Mouse (Mus musculus) heart, adult 2 months (tissue): ENCODE data around the gene Abcf2. TPM values are rescaled to one million over a fixed set of nuclear protein-coding genes. Genes with fewer than 3 reads are reported as not detected.
A peak's percentile ranks its signal among the peaks of the same experiment; 100 is the strongest.

Source experiments
- DNase-seq, 2 experiments: peaks; one replicate each; pipeline ENCODE4 v3.0.0; 2021
- H3K27ac ChIP-seq: fragments of 200-600 bp; 2 replicates; pipeline ENCODE4 v1.8.1; 2022
- H3K27me3 ChIP-seq: fragments of 200-500 bp; 2 replicates; pipeline ENCODE4 v1.6.1; 2012; ENCODE audit warnings: mild to moderate bottlenecking, low read length, inconsistent platforms, mixed read lengths; ENCODE audit not compliant: control insufficient read depth, insufficient read depth
- H3K36me3 ChIP-seq: fragments of 200-500 bp; 2 replicates; pipeline ENCODE4 v1.6.1; 2012; ENCODE audit warnings: low read length, inconsistent platforms; ENCODE audit not compliant: control insufficient read depth, insufficient read depth
- H3K4me1 ChIP-seq: fragments of 200-500 bp; 2 replicates; pipeline ENCODE4 v1.6.1; 2011; ENCODE audit warnings: low read length; ENCODE audit not compliant: control insufficient read depth, insufficient read depth
- H3K4me3 ChIP-seq: fragments of 200-600 bp; 2 replicates; pipeline ENCODE4 v1.8.1; 2022
- H3K79me2 ChIP-seq: fragments of 200-500 bp; replicated peaks from 2 replicates; pipeline ENCODE4 v1.6.1; 2012; ENCODE audit warnings: mild to moderate bottlenecking, inconsistent platforms, low read length, moderate library complexity, mixed read lengths; ENCODE audit not compliant: control insufficient read depth, insufficient read depth
- H3K9ac ChIP-seq: fragments of 200-500 bp; 2 replicates; pipeline ENCODE4 v1.6.1; 2012; ENCODE audit warnings: low read depth, mild to moderate bottlenecking, control low read depth, inconsistent platforms, low read length, mixed read lengths
- CTCF ChIP-seq: fragments of 200-600 bp; IDR thresholded peaks from 2 replicates; pipeline ENCODE4 v1.8.1; 2022; ENCODE audit warnings: antibody characterized with exemption, mild to moderate bottlenecking, moderate library complexity
- EP300 ChIP-seq: fragments of 200-500 bp; IDR thresholded peaks from 2 replicates; pipeline ENCODE4 v1.6.1; 2011; ENCODE audit warnings: low read depth, low read length, control low read depth; ENCODE audit not compliant: insufficient read depth
- POLR2A ChIP-seq: fragments of 200-500 bp; IDR thresholded peaks from 2 replicates; pipeline ENCODE4 v1.6.1; 2011; ENCODE audit warnings: mild to moderate bottlenecking, low read depth, low read length, control low read depth; ENCODE audit not compliant: insufficient read depth
- WGBS: fragments of 180-500 bp; shearing (Covaris S2); methylation state at CpG from one replicate; pipeline ENCODE4 v1.1.7; 2018; 5-methylcytosine and 5-hydroxymethylcytosine counted together
- intact Hi-C: fragments of 180-260 bp; cut with DNase I; formaldehyde crosslinking; loops from one replicate; pipeline ENCODE4 v1.15.1; 2025
- polyA plus RNA-seq: library from polyadenylated mRNA; depleted of rRNA; stranded (reverse); fragments of >200 nt; gene quantifications from 2 replicates; pipeline ENCODE4 v1.2.3, GENCODE M21; 2012
- total RNA-seq, 2 experiments: library from RNA; stranded (reverse); gene quantifications; 2 replicates each; pipeline ENCODE4 v1.2.3; 2021

The Abcf2 gene
- total and polyA plus RNA-seq, 3 experiments: 43.3 to 55.8 (median 52.5) TPM

GRCm38 (mm10) chr5:24534292-24534691, 43.0 kb downstream of the Abcf2 start:
- H3K79me2 ChIP-seq: no peaks in the 10 kb centered on the region
- H3K4me3 ChIP-seq: no peak overlapping the region
- H3K9ac ChIP-seq: no peak overlapping the region
- DNase-seq: no peak
- H3K36me3 ChIP-seq: no peaks in the 10 kb centered on the region
- no peaks in the 10 kb centered on the region for H3K27me3 ChIP-seq
- H3K27ac ChIP-seq: no peak overlapping the region
- H3K4me1 ChIP-seq: peaks cover 2% of the 10 kb centered on the region; the same call in 1 of the 2 replicates
- intact Hi-C loops: loop anchor here (5.0 kb wide), 1 partner anchor 118 kb away; no protein-coding TSS in a partner anchor
- whole genome bisulfite sequencing: 55% methylated on average over 5 of the region's 5 CpGs
- TF ChIP-seq CTCF (peak; percentile 61), EP300 (no peak), POLR2A (no peak)

- Histone ChIP-seq H3K4me1 (peaks cover 2% of the 10 kb centered on the region; the same call in 1 of the 2 replicates), H3K79me2 (no peaks in the 10 kb centered on the region), H3K27ac (no peak overlapping the region), H3K9ac (no peak overlapping the region), H3K4me3 (no peak overlapping the region), H3K36me3 (no peaks in the 10 kb centered on the region), H3K27me3 (no peaks in the 10 kb centered on the region; the same call in 1 of the 2 replicates)
- TF ChIP-seq CTCF: no peak
- no peak for TF ChIP-seq EP300
- no peak for TF ChIP-seq POLR2A
- intact Hi-C loops: loop anchor here (5.0 kb wide), 1 partner anchor 119 kb away; no protein-coding TSS in a partner anchor
- no peak for DNase-seq
- WGBS: 64% methylated on average over 11 of the region's 11 CpGs
Measured at GRCm38 (mm10) chr5:24533391-24533790, 43.9 kb downstream of the Abcf2 start.

GRCm38 (mm10) chr5:24530042-24530689, 47.1 kb downstream of the Abcf2 start:
- Histone ChIP-seq H3K9ac (no peak overlapping the region), H3K4me3 (no peak overlapping the region), H3K27me3 (peaks cover 15% of the 10 kb centered on the region), H3K27ac (no peak overlapping the region), H3K36me3 (no peaks in the 10 kb centered on the region), H3K4me1 (no peaks in the 10 kb centered on the region), H3K79me2 (no peaks in the 10 kb centered on the region)
- peak; percentile 90 to 95 for DNase-seq
- TF ChIP-seq CTCF (no peak; the same call in 1 of the 2 replicates), EP300 (peak; percentile 96), POLR2A (peak; percentile 57)
- WGBS: 19% methylated on average over 24 of the region's 24 CpGs
- intact Hi-C loops: loop anchor here (2.0 to 5.0 kb wide), 2 partner anchors 67 to 122 kb away; no protein-coding TSS in a partner anchor

- no peak for DNase-seq
- Histone ChIP-seq H3K4me1 (no peaks in the 10 kb centered on the region), H3K79me2 (no peaks in the 10 kb centered on the region), H3K4me3 (no peak overlapping the region), H3K27ac (no peak overlapping the region), H3K36me3 (no peaks in the 10 kb centered on the region), H3K9ac (no peak overlapping the region), H3K27me3 (peaks cover 23% of the 10 kb centered on the region)
- TF ChIP-seq EP300: no peak
- intact Hi-C loops: no loop called here
- WGBS: 21% methylated on average over 6 of the region's 6 CpGs
Measured at GRCm38 (mm10) chr5:24527780-24528179, 49.5 kb downstream of the Abcf2 start.

- peak within 1 kb of the TSS; percentile 38 for H3K4me3 ChIP-seq
- 0 out of 2 replicates have a peak within 1 kb of the TSS, but pooled peaks have one; percentile 29 for H3K9ac ChIP-seq
- no peak within 1 kb of the TSS for H3K27ac ChIP-seq
- intact Hi-C loops: no loop called here
- no peaks in the 10 kb centered on the region for H3K79me2 ChIP-seq
- no peaks in the 10 kb centered on the region for H3K36me3 ChIP-seq
- DNase-seq: peak; percentile 42 to 55
- H3K27me3 ChIP-seq: peaks cover 26% of the 10 kb centered on the region
- H3K4me1 ChIP-seq: no peaks in the 10 kb centered on the region
- WGBS: under 1% methylated on average over 48 of the region's 49 CpGs
- TF ChIP-seq POLR2A (no peak), CTCF (peak; percentile 47), EP300 (no peak)
Measured at GRCm38 (mm10) chr5:24526889-24527230, 50.4 kb downstream of the Abcf2 start, which contains the start of gene Gbx1. Gene Gbx1, minus strand, starts transcription at chr5:24527202.

- Histone ChIP-seq H3K4me3 (peak overlapping the region; percentile 38), H3K36me3 (no peaks in the 10 kb centered on the region), H3K27me3 (peaks cover 26% of the 10 kb centered on the region), H3K79me2 (no peaks in the 10 kb centered on the region), H3K27ac (no peak overlapping the region), H3K4me1 (no peaks in the 10 kb centered on the region), H3K9ac (0 out of 2 replicates have a peak overlapping the region, but pooled peaks have one; percentile 29)
- DNase-seq: no peak
- intact Hi-C loops: no loop called here
- no peak for TF ChIP-seq POLR2A
- TF ChIP-seq EP300: no peak
- TF ChIP-seq CTCF: no peak
- 2% methylated on average over 103 of the region's 109 CpGs for WGBS
Measured at GRCm38 (mm10) chr5:24526190-24526888, 50.9 kb downstream of the Abcf2 start.
